Mouse (Mus musculus): ENCODE results near the gene Ltbp4. TPM values are rescaled to one million over a fixed set of nuclear protein-coding genes. Genes with fewer than 3 reads are reported as not detected.

The Ltbp4 gene
- 62.9 and 66.6 TPM in 2 replicates for total RNA-seq (2021)
- long read RNA-seq, full-length matches to known transcripts, result 5 of 31 reads
- long read RNA-seq, partial matches to known transcripts, result 23 of 31 reads
- long read RNA-seq, other reads (novel, unspliced or antisense), result 3 of 31 reads

- no peak for DNase-seq
Observed at GRCm38 (mm10) chr7:27337175-27337853, at the start of gene Ltbp4. Ltbp4 (minus strand) TSS chr7:27337692.

DNA sequence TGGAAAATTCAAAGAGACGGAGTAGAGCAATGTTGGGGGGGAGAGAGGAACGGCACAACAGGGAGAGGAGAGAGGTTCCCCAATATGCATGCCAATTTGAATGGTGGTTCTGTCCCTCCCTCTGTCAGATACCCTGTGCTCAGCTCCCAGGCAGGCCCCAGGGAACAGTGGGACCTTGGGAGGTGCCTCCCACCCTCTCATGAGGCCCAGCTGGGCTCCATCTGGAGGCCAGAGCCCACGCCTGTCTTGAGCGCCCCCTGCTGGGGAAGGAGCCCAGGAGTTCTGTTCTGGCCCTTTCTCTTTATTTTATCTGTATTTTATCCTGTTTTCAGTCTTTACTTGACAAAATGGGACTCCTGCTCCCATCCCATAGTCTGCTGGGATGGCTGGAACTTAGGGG, 47.2 kb upstream of the Ltbp4 start:
- peak; percentile 78 for DNase-seq

GRCm38 (mm10) chr7:27384134-27384533, 46.6 kb upstream of the Ltbp4 start:
- DNase-seq, result no peak

- no peak for DNase-seq
Observed at GRCm38 (mm10) chr7:27383233-27383632, 45.7 kb upstream of the Ltbp4 start.

GRCm38 (mm10) chr7:27381560-27381959, 44.1 kb upstream of the Ltbp4 start:
- no peak for DNase-seq

DNA sequence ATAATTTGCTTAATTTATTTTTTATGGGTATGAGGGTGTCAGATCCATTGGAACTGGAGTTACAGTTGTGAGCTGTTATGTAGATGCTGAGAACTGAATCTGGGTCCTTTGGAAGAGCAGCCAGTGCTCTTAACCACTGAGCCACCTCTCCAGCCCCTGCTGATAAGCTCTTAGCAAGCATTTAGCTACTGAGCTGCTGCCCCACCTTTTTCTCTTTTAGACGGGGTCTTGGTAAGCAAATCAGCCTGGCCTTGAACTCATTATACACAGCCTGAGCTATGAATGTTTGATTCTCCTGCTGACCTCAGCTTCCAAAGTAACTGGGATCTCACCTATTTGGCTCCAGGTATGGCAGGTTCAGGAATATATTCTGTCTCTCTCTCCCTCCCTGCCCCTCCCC, 43.5 kb upstream of the Ltbp4 start:
- no peak for DNase-seq

GRCm38 (mm10) chr7:27379836-27380235, 42.3 kb upstream of the Ltbp4 start:
- DNase-seq, result no peak

DNA sequence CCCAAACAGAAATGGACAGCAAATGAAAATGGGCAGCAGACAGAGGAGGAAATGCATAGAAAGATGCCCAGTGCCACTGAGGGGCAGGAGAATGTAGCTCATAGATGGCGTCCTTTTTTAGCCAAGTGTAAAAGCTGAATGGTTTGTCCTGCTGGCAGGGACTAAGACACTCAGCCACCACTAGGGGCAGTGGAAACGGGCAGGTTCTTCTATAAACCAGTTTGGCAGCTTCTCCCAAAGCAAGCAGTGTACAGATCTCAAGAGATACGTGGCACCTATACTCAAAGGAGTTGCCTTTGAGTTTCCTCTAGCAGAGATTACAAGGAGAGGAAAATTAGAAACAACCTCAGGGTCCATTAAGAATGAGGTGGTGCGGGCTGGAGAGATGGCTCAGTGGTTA, 40.9 kb upstream of the Ltbp4 start:
- no peak for DNase-seq

DNA sequence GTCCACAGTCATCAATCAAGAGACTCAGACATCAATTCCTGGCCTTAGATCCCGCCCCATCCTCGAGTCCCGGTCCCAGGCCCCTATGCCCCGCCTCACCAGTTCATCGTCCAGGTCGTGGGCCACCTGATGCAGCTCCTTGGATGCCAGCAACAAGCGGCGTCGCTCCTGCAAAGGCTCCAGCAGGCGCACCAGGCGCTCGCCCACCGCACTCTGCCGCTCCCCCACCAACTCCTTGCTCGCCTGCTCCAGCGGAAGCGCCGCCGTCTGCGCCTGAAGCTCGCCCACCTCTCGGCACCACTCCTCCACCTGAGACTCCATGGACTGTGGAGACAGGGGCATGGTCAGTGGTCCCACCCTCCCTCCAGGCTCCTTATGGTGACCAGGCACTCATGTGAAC, 37.8 kb upstream of the Ltbp4 start:
- no peak for DNase-seq

DNA sequence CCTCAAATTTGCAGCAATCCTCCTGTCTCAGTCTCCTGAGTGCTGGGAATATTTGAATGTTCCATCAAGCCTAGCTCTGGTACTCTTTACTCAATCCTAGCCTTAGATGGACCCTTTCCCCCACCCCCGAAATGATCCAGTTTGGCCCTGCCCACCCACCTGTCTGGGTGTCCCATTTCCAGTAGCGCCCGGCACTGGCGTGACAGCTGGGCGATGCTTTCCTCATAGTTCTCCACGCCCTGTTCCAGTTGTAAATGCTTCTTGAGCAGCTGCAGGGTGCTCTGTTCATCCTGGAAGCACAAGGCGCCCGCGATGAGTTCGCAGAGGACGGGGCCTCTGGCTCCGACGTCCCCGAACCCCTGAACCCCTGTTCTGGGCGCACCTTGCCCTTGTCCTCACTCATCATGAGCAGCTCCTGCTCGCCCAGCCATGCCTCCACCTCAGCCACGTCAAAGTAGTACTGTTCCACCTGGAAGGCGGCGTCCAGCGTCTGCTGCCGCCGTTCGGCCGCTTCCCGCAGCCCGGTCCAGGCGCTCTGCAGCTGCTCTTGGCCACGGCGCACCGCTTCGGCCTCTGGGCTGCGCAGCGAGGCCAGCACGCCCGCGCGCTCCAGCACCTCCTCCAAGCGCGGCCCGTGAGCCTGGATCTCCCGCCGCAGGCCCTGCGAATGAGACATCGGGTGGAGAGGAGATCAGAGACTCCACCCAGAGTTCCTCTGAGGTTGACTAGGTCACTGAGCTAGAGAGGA, 34.4 kb upstream of the Ltbp4 start:
- DNase-seq, result peak; percentile 23

DNA sequence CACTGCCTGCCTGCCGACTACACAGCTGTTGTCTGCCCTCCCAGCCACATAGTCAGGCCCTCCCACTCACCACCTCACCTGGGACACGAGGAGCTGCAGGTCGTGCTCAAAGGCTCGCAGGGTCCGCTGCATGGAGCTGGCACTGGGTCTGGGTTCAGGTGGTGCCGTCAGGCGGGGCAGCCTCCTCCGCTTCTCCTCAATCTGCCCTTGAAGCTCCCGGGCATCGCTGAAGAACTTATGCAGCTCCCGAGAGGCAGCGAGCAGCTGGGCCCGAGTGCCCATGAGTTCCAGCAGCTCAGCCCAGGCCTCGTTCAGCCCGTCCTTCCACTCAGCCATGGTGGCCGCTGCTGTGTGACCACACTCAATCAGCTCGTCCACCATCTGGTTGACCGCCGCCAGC, 31.6 kb upstream of the Ltbp4 start:
- no peak for DNase-seq

- no peak for DNase-seq
Observed at GRCm38 (mm10) chr7:27367976-27368375, 30.5 kb upstream of the Ltbp4 start.

DNA sequence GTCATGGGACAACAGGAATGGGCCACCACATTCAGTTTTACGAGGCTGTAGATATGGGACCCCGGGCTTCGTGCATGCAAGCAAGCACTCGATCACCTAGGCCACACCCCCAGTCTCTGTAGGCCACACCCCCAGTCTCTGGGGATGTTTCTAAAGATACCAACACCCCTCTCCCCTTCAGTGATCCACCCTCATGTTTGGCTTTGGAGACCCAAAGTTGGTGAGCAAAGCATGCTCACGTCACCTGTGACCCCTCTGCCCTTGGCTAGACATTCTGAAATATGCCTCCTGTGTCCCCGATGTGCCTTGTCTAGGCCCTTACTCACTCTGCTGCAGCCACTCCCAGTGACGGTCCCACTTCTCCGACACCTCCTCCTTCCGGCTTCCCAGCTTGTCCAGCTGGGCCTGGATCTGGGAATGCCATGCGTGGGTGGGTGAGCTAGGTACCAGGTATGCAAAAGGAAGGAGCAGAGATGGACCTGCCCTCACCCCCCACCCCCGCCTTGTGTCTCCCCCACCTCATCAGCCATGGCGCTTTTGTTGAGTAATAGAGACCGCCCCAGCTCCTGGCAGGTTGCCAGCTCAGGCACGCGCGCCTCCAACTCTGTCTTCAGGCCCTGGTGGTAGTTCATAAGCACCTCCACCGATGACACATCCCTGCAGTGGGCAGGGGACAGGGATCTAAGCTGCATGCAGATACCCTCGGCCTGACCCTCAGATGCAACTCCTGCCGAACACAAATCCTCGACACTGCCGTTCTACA, 28.8 kb upstream of the Ltbp4 start:
- DNase-seq, result no peak

DNA sequence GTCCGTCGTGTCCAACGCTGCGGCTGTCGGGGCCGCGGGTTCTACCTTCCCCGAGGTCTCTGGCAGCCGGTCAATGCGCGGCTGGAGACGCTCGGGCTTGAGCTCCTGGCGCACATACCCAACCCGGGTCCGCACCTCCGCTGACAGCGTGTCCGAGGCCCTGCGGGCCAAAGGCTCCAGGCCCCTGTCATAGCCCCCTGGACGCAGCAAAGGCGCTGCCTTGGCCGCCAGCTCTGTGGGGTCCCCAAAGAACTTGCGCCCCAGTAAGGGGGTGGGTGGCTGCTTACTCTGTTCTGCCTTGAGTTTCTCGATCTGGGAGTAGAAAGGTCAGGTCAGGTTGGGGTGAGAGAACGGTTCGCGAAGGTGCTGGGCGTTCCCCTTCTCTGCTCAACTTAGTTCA, 26.9 kb upstream of the Ltbp4 start:
- no peak for DNase-seq

DNA sequence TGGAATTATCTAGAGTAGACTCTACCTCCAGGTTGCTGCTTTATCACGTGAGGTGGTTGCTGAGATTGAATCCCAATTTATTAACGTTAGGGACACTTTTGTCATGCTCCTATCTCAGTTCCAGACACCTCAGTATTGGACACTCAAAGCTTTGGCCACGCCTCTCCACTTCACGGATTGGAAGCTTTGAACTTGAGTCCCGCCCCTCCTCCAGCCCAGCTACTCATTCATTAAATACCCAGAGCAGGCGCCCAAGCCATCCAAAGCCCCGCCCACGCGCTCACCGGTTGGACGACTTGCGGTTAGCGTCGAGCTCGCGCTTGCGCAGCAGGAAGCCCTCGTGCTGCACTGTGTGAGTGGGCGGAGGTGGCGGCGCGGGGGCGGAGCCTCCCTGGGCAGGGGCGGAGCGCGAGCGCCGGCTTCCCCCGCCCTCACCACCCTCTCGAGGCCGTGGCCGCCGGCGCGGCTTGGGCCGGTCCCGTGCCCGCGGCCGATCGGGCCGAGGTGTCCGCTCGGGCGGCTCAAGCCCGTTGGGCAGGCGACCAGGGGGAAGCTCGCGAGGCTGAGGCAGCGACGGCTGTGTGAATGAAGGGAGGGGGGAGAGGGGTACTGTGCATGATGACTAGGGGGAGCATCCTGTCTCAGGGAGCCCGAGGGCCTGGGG, 23.9 kb upstream of the Ltbp4 start:
- DNase-seq, result peak; percentile 99

- no peak for DNase-seq
Observed at GRCm38 (mm10) chr7:27360749-27361148, 23.3 kb upstream of the Ltbp4 start.

DNA sequence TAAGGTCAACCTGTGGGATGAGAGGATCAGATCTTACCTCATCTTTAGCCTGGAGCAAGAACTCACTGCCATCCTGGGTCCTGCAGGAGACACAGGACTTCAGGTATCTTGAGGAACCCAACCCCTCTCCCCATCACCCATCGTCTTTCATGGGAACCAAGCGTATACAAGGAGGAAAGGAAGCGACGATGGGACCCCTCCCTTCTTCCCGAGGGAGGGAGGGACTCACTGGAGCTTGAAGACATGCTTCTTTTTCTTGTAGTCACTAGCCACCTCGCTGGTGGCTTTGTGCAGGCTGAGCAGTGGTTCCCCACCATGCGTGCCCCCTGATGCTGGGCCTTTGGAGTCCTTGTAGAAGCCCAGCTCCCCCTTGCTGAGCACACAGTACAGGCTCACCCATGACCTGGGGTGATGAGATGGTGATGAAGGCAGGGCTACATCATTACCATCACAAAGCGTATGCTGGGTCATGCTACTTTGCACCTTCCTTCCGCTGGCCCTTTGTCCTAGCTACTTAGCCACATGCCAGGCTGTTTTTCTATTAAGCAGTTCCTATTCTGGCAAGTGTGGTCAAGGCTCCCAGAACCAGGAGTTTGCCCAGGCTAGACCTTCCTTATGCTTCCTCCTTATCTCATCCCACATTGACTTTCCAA, 22.3 kb upstream of the Ltbp4 start:
- DNase-seq, result no peak

DNA sequence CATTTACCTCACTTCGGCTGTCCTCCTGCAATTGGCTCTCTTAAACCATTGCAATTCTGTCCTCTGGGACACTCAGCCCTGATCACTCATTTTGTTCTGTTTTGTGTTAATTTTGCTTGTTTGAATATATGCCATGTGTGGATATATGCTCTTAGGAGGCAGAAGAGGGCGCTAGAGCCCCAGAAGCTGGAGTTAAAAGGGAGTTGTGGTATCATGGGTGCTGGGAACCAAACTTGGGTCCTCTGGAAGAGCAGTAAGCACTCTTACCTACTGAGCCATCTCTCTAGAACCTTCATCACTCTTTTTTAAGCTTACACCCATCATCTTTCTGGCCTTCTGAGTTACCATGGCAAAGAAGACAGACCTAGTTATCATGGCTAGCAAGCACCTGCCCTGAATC, 21.7 kb upstream of the Ltbp4 start:
- DNase-seq, result no peak

DNA sequence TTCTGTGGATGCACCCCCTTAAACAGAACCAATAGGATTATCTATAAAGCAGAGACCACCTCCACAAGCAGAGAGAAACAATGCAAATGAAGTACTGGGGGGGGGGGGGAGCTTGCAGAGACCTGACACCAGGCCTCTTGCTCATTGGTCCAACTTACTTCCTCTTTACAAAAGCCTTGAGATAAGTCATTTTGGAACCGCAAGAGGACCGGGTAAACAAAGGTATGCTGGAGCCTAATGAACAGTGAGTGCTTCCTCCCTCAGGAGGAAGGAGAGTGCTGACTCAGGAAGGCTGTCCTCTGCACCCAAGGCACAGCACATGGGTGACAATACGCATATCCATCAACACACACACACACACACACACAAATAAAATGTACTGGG, 20.1 kb upstream of the Ltbp4 start:
- DNase-seq, result no peak

- no peak for DNase-seq
Observed at GRCm38 (mm10) chr7:27356861-27357594, 19.5 kb upstream of the Ltbp4 start, which contains the start of gene Gm20479. Gm20479 (minus strand) TSS chr7:27357419.

DNA sequence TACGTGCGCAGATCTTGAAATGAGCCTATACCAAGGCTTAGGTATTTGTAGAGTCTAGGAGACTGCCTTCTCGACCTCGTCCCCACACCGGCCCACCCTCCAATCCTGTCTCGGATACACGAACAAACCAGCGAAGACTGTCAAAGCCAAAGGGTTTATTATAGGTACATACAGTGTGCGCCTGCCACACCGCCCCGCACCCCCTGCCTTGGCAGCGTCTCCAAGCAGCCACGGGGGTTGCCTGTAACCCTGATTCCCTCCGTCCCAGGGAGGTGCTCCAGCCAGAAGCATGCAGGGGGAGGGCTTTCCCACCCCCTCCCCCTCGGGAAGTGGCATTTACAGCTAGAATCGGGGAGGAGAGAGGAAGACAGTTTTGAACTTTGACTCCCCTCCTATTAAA, 18.8 kb upstream of the Ltbp4 start:
- DNase-seq, result peak; percentile 44
